Mouse (Mus musculus) MEL (cell line): ENCODE results near the gene Abhd2. TPM values are rescaled to one million over a fixed set of nuclear protein-coding genes. Genes with fewer than 3 reads are reported as not detected.

Source experiments
- DNase-seq: peaks from one replicate; pipeline ENCODE4 v3.0.0; 2011; ENCODE audit warnings: low read depth, low spot score
- H3K27ac ChIP-seq: 2 replicates; pipeline ENCODE4 v1.5.1; 2012; ENCODE audit warnings: low read depth, mild to moderate bottlenecking, control low read depth, low read length, moderate library complexity; ENCODE audit not compliant: control insufficient read depth
- H3K27me3 ChIP-seq, 2 experiments: fragments of 150-350 bp in 1 of 2; sonication (generic) in 1 of 2; 2 replicates each; pipeline ENCODE4 v1.6.1; 2012; ENCODE audit warnings: low read length in 2 of 2, mild to moderate bottlenecking in 2 of 2, improper control_type of control experiment in 1 of 2, moderate library complexity in 1 of 2; ENCODE audit not compliant: insufficient read depth in 2 of 2, control insufficient read depth in 1 of 2
- H3K36me3 ChIP-seq, 2 experiments: 2 replicates each; pipeline ENCODE4 v1.6.1; 2012 to 2014; ENCODE audit warnings: low read length in 2 of 2, improper control_type of control experiment in 1 of 2, inconsistent platforms in 1 of 2, mild to moderate bottlenecking in 1 of 2; ENCODE audit not compliant: insufficient read depth in 2 of 2, control insufficient read depth in 1 of 2
- H3K4me1 ChIP-seq, 2 experiments: fragments of 150-350 bp in 1 of 2; sonication (generic) in 1 of 2; 2 replicates each; pipeline ENCODE4 v1.6.1; 2012; ENCODE audit warnings: low read length in 2 of 2, improper control_type of control experiment in 1 of 2, mild to moderate bottlenecking in 1 of 2; ENCODE audit not compliant: insufficient read depth in 2 of 2, control insufficient read depth in 1 of 2
- H3K4me3 ChIP-seq, 2 experiments: fragments of 150-350 bp in 1 of 2; sonication (generic) in 1 of 2; 2 replicates each; pipeline ENCODE4 v1.5.1; 2012; ENCODE audit warnings: low read depth in 2 of 2, low read length in 2 of 2, mild to moderate bottlenecking in 2 of 2, moderate library complexity in 2 of 2, control low read depth in 1 of 2, improper control_type of control experiment in 1 of 2; ENCODE audit not compliant: control insufficient read depth in 1 of 2, insufficient read depth in 1 of 2
- H3K79me2 ChIP-seq: 2 replicates; pipeline ENCODE4 v1.6.1; 2012; ENCODE audit warnings: mild to moderate bottlenecking, low read length, moderate library complexity; ENCODE audit not compliant: control insufficient read depth, poor library complexity, insufficient read depth
- H3K9ac ChIP-seq: 2 replicates; pipeline ENCODE4 v1.6.1; 2012; ENCODE audit warnings: low read depth, mild to moderate bottlenecking, control low read depth, low read length, moderate library complexity; ENCODE audit not compliant: control insufficient read depth, poor library complexity, severe bottlenecking
- H3K9me3 ChIP-seq: fragments of 150-350 bp; sonication (generic); replicated peaks from 2 replicates; pipeline ENCODE4 v1.6.1; 2012; ENCODE audit warnings: mild to moderate bottlenecking, low read length, improper control_type of control experiment, moderate library complexity; ENCODE audit not compliant: insufficient read depth
- BHLHE40 ChIP-seq: IDR thresholded peaks from 2 replicates; pipeline ENCODE4 v1.6.1; 2012; ENCODE audit warnings: low read depth, mild to moderate bottlenecking, inconsistent platforms, low read length, improper control_type of control experiment, borderline replicate concordance
- CHD1 ChIP-seq: IDR thresholded peaks from 2 replicates; pipeline ENCODE4 v1.6.1; 2012; ENCODE audit warnings: low read depth, mild to moderate bottlenecking, inconsistent platforms, low read length, improper control_type of control experiment
- CHD2 ChIP-seq: IDR thresholded peaks from 2 replicates; pipeline ENCODE4 v1.6.1; 2011; ENCODE audit warnings: low read length, improper control_type of control experiment
- E2F4 ChIP-seq: IDR thresholded peaks from 2 replicates; pipeline ENCODE4 v1.6.1; 2011; ENCODE audit warnings: low read depth, low read length, improper control_type of control experiment, borderline replicate concordance
- ETS1 ChIP-seq: IDR thresholded peaks from 2 replicates; pipeline ENCODE4 v1.6.1; 2012; ENCODE audit warnings: low read depth, mild to moderate bottlenecking, inconsistent platforms, low read length, improper control_type of control experiment, moderate library complexity
- GABPA ChIP-seq: IDR thresholded peaks from 2 replicates; pipeline ENCODE4 v1.6.1; 2012; ENCODE audit warnings: low read depth, mild to moderate bottlenecking, inconsistent platforms, low read length, improper control_type of control experiment, moderate library complexity
- GATA1 ChIP-seq: IDR thresholded peaks from 2 replicates; pipeline ENCODE4 v1.6.1; 2011; ENCODE audit warnings: low read depth, low read length, improper control_type of control experiment
- KAT2A ChIP-seq: conservative IDR thresholded peaks from 2 replicates; pipeline ENCODE4 v1.6.1; 2012; ENCODE audit warnings: low read depth, low read length, improper control_type of control experiment, inconsistent platforms
- MAX ChIP-seq: IDR thresholded peaks from 2 replicates; pipeline ENCODE4 v1.6.1; 2011; ENCODE audit warnings: low read length, improper control_type of control experiment
- MEF2A ChIP-seq: IDR thresholded peaks from 2 replicates; pipeline ENCODE4 v1.6.1; 2014; ENCODE audit warnings: low read depth, mild to moderate bottlenecking, inconsistent platforms, low read length, improper control_type of control experiment; ENCODE audit not compliant: poor library complexity, insufficient replicate concordance, severe bottlenecking; ENCODE audit errors: extremely low read depth
- MXI1 ChIP-seq: IDR thresholded peaks from 2 replicates; pipeline ENCODE4 v1.6.1; 2011; ENCODE audit warnings: mild to moderate bottlenecking, low read depth, low read length, improper control_type of control experiment
- MYC ChIP-seq: IDR thresholded peaks from 2 replicates; pipeline ENCODE4 v1.6.1; 2011; ENCODE audit warnings: low read depth, mild to moderate bottlenecking, low read length, improper control_type of control experiment, moderate library complexity
- NRF1 ChIP-seq: IDR thresholded peaks from 2 replicates; pipeline ENCODE4 v1.6.1; 2014; ENCODE audit warnings: low read depth, mild to moderate bottlenecking, inconsistent platforms, low read length, improper control_type of control experiment, moderate library complexity; ENCODE audit not compliant: poor library complexity, insufficient read depth, severe bottlenecking
- POLR2AphosphoS2 ChIP-seq: IDR thresholded peaks from 2 replicates; pipeline ENCODE4 v1.6.1; 2011; ENCODE audit warnings: low read length, improper control_type of control experiment
- POLR2AphosphoS5 ChIP-seq: IDR thresholded peaks from 2 replicates; pipeline ENCODE4 v1.6.1; 2012; ENCODE audit warnings: low read depth, borderline replicate concordance, mild to moderate bottlenecking, inconsistent platforms, low read length, moderate library complexity, mixed read lengths
- RCOR1 ChIP-seq: IDR thresholded peaks from 2 replicates; pipeline ENCODE4 v1.6.1; 2012; ENCODE audit warnings: low read depth, mild to moderate bottlenecking, inconsistent platforms, low read length, improper control_type of control experiment
- SMC3 ChIP-seq: IDR thresholded peaks from 2 replicates; pipeline ENCODE4 v1.6.1; 2011; ENCODE audit warnings: low read depth, low read length, improper control_type of control experiment
- UBTF ChIP-seq: IDR thresholded peaks from 2 replicates; pipeline ENCODE4 v1.6.1; 2012; ENCODE audit warnings: low read depth, mild to moderate bottlenecking, inconsistent platforms, low read length, improper control_type of control experiment, moderate library complexity, borderline replicate concordance; ENCODE audit not compliant: insufficient read depth
- USF1 ChIP-seq: IDR thresholded peaks from 2 replicates; pipeline ENCODE4 v1.6.1; 2014; ENCODE audit warnings: low read depth, mild to moderate bottlenecking, inconsistent platforms, low read length, improper control_type of control experiment, moderate library complexity
- USF2 ChIP-seq, 2 experiments: IDR thresholded peaks; 2 replicates each; pipeline ENCODE4 v1.6.1; 2011 to 2012; ENCODE audit warnings: improper control_type of control experiment in 2 of 2, low read length in 2 of 2, borderline replicate concordance in 1 of 2, inconsistent platforms in 1 of 2, low read depth in 1 of 2, mild to moderate bottlenecking in 1 of 2; ENCODE audit not compliant: insufficient read depth in 1 of 2
- ZC3H11A ChIP-seq: IDR thresholded peaks from 2 replicates; pipeline ENCODE4 v1.6.1; 2012; ENCODE audit warnings: low read depth, mild to moderate bottlenecking, inconsistent platforms, low read length, improper control_type of control experiment
- ZKSCAN1 ChIP-seq: IDR thresholded peaks from 2 replicates; pipeline ENCODE4 v1.6.1; 2012; ENCODE audit warnings: low read depth, mild to moderate bottlenecking, inconsistent platforms, low read length, improper control_type of control experiment, moderate library complexity
- polyA plus RNA-seq, 2 experiments: library from polyadenylated mRNA; stranded (reverse) in 1 of 2; unstranded in 1 of 2; fragments of >175 nt in 1 of 2; fragments of >200 nt in 1 of 2; gene quantifications; 2 replicates each; pipeline versions ENCODE4 v1.2.1 to v1.2.4; 2012; ENCODE audit warnings: low replicate concordance in 2 of 2, low read depth in 1 of 2; ENCODE audit not compliant: insufficient read length in 2 of 2, insufficient read depth in 1 of 2, missing spikeins in 1 of 2
- total RNA-seq: library from RNA; depleted of rRNA; stranded (reverse); fragments of 300-350 nt; gene quantifications from 2 replicates; pipeline ENCODE4 v1.2.3, GENCODE M21; 2012

Gene Abhd2
- total and polyA plus RNA-seq, 3 experiments = 13.6 to 32.0 TPM; not detected in 1

DNA sequence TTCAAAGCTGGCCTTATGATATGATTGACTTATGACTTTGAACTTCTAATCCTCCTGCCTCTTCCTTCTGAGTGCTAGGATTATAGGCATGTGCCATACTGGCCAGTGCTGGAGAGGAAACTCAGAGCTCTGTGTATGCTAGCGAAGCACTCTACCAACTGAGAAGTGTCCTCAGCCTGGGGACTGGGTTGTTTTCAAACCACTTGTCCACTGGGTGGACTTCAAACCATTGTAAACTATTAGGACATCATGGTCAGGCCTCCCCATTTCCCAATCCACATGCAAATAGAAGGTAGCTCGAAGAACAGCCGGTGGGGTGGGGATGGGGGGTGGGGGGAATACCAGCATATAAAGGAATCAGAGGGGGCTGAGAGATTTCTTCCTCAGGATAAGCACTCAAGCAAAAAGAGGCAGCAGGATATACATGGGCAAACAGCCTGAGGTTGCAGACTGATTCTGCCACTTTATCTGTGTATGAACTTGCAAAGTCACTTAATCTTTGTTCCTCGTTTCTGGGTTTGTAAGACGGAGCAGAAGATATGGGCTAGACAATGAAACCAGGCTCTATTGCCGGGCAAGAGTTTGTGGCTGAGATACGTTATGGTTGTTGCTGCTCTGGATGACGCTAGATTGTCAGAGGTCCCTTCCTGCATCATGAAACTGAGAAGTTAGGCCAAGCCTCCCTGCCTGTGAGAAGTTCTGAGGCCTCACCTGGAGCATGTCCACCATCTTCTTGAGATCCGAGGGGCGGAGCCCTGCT, 103.7 kb downstream of the Abhd2 start (continued):
- TF ChIP-seq BHLHE40 (no peak), MAX (no peak), POLR2AphosphoS5 (no peak), POLR2AphosphoS2 (no peak)

DNA sequence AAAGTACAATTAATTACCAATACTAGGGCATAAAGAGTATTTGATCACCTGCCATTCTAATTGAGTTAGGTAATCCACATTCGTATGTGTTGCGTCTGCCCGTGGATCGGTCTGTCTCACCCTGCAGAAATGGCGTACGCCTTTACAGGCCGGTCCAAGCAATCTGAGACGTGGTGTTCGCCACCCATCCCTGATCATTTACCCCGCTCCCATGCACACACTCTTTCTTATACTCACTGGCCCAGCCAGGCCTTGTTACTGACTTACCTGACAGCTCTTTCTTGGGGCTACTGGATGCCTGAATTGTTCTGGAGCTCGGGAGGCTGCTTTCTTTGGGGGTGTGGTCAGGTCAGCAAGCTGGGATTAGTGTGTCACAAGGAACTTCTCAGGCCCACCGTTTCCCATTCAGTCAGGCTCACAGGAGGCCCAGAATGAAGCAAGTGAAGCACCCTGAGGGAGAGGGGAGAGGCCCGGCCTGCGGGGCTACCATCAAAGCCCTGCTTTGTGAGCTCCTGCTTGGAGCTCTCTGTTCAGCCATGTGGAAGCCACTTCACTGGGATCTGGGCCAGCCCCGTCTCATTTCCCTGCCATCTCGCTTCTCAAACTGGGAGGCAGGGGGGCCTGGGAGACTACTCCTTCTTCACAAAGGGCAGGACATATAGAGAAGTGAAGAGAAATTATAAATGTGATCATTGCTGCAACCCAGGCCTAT, 113.6 kb downstream of the Abhd2 start, which contains the start of gene Rlbp1:
Gene Rlbp1, minus strand, starts transcription at position 627 of the 712 bp plus-strand sequence.
- no peak within 1 kb of the TSS for H3K4me3 ChIP-seq
- H3K27ac ChIP-seq = no peak within 1 kb of the TSS

DNA sequence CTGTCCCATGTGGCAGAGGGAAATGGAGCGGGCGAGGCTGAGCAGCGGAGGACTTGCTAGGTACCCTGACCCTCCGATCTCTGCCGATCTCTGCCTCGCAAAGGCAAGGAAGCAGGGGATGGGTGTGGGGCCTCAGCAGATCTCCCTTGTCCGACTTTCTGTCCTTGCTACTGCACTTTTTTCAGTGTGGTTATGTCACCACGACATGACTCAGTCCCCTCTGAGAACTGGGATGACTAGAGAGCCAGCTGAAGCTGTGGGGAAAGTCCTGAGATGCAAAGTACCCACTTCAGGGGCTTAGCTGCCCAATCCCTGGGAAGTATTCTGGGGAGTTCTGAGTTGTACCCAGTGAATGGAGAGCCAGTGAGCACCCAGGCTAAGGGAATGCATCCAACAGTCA, 114.1 kb downstream of the Abhd2 start:
- Histone ChIP-seq H3K4me1 (no peaks in the 10 kb centered on the region), H3K9ac (no peak overlapping the region), H3K27ac (no peak overlapping the region), H3K79me2 (no peaks in the 10 kb centered on the region; the same call in 1 of the 2 replicates), H3K27me3 (no peaks in the 10 kb centered on the region)
- TF ChIP-seq E2F4 = no peak
- TF ChIP-seq UBTF = no peak
- TF ChIP-seq USF2 (IDR thresholded peaks at IDR 0.05; ENCODE audit: borderline replicate concordance in 1 of 2, insufficient read depth in 1 of 2, low read depth in 1 of 2, low read length in 2 of 2) = no peak
- TF ChIP-seq RCOR1 = no peak
- no peak for TF ChIP-seq GATA1
- no peak for TF ChIP-seq SMC3
- TF ChIP-seq POLR2AphosphoS5 = no peak
- no peak for TF ChIP-seq MEF2A
- TF ChIP-seq MXI1 = no peak
- no peak for TF ChIP-seq POLR2AphosphoS2
- no peak for TF ChIP-seq USF1
- TF ChIP-seq ZC3H11A = no peak
- TF ChIP-seq, all 39 proteins: peak for 0
- peaks cover 0 to 2% of the 10 kb centered on the region in 2 experiments; a peak in 1 of 4 replicates for H3K36me3 ChIP-seq
- H3K9me3 ChIP-seq = no peaks in the 10 kb centered on the region
- no peak for DNase-seq
- H3K4me3 ChIP-seq = no peak overlapping the region

More for the DNA sequence above, 113.6 kb downstream of the Abhd2 start, which contains the start of gene Rlbp1:
- peaks cover 0 to 2% of the 10 kb centered on the region in 2 experiments; a peak in 1 of 4 replicates for H3K36me3 ChIP-seq
- TF ChIP-seq NRF1 (no peak), CHD2 (no peak), USF2 (IDR thresholded peaks at IDR 0.05; ENCODE audit: borderline replicate concordance in 1 of 2, insufficient read depth in 1 of 2, low read depth in 1 of 2, low read length in 2 of 2) (no peak), SMC3 (no peak), ZC3H11A (no peak), CHD1 (no peak), ZKSCAN1 (no peak), KAT2A (no peak), ETS1 (no peak), MYC (no peak), GABPA (no peak)
- no peaks in the 10 kb centered on the region for H3K4me1 ChIP-seq
- no peak for DNase-seq
- H3K9ac ChIP-seq = no peak within 1 kb of the TSS
- no peaks in the 10 kb centered on the region; the same call in 1 of the 2 replicates for H3K79me2 ChIP-seq
- no peaks in the 10 kb centered on the region for H3K27me3 ChIP-seq
- no peaks in the 10 kb centered on the region for H3K9me3 ChIP-seq
